Mouse (Mus musculus) gastrocnemius, postnatal 25 days (tissue): ENCODE results near the gene Gm5901. TPM values are rescaled to one million over a fixed set of nuclear protein-coding genes. Genes with fewer than 3 reads are reported as not detected.

Experiments
- DNase-seq: peaks from one replicate; pipeline ENCODE4 v3.0.0; 2022
- total RNA-seq, 2 experiments: library from RNA; stranded (reverse); gene quantifications; 1 replicate in 1 of 2; 2 replicates in 1 of 2; pipeline ENCODE4 v1.2.3; 2021

Gm5901 gene
- total RNA-seq, 2 experiments from 2014 or later: not detected

DNA sequence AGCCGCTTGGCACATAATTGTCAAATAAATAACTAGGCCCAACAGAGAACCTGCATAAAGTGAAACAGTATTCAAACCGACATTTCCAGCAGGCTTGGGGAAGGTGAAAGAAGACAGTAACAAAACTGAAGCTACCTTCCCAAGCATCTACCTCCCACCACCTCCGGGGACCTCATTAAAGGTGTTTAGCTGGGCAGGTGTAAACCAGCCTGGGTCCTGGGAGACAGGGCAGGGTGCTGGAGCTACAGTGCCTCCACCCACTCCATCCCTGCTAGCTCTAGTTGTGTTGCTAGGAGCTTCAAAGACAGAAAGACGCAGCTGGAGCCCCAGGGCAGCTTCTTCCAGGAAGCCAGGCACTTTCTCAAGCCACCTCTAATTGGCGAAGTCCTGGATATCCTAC, 29.4 kb downstream of the Gm5901 start, which contains the start of gene Cnga4:
Cnga4 (plus strand) TSS at position 301 of the 400 bp plus-strand sequence.
- DNase-seq: no peak

DNA sequence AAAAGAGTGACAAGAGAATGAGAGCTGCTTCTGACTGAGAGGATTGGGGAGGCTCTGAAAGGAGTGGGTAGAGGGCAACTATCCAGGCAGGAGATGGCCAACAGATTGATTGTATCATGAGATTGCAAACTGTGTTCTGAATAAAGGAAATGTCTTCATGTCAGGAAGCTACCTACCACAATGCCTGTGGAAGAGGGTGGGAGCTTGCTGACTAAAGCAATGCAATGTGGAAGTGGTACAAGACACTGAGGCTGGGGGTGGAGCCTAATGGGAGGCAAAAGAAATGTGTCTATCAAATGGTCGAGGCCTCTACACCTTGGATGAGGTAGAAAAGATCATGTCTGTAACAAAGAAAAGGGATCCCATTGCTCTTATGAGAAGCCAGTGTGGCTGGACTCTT, 31.5 kb downstream of the Gm5901 start:
- no peak for DNase-seq

DNA sequence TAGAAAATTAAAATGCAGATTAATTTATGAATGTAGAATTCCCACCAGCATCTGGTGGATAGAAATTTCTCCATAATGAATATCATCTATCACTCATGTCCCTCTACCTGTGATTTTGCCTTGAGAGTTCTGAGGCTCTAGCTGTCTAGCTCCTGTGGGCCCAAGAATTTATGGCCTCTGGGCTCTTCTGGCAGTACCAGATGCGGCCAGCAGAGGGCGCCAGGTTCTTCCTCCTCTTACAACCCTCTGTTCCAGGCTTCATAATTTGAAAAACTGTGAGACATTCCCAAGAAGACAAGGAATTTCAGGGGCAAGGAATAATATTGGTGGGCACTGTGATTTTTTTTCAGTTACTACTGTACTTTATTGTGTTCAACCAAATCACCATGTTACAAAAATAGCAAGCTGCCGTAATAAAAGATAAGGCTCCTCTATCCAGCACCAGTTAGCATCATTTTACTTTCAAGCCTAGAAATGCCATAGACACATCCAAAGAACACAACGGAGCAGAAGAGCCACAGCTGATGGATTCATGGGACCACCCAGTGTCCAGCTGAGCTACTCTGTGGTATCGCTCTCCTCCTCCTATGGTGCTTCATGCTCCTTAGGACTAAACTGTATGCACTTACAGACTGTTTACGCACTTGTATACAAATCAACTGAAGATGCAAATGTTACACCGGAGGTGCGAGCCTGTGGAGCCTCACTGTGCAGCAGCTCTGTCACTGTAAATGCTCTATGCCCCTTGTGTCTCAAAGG, 37.2 kb downstream of the Gm5901 start:
- DNase-seq: peak; percentile 23

DNA sequence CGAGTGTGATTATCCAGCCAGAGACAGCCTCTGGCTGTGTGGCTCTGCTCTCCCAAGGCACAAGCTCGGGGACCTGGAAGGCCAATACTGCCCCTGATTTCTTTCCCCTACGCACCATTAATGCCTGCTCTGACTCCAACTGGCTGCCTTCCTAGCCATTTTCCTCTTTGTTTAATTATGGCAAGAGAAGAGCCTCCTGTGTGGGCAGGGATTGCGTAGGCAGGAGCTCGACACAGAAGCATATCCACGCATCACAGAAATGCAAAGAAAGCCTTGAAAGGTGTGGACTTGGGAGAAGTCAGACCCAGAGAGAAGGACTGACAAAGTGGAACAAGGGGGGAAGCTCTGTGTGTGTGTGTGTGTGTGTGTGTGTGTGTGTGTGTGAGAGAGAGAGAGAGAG, 39.5 kb downstream of the Gm5901 start:
- no peak for DNase-seq

DNA sequence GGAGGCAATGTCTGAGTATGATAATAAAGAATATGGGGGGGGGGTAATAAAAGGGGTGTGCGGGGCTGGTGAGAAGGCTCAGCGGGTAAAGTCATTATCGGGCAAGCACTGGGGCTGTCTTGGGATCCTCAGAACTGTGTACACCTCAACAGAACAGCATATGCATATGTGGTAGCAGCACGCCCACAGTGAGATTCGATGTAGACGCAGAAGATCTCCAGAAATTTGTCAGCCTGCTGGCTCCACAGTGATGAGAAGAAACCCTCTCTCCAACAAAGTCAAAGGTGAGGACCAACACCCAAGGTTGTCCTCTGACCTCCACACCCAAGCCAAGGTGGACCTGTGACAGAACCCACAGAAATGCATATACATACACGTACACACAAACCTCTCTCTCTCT, 41.7 kb downstream of the Gm5901 start:
- no peak for DNase-seq

DNA sequence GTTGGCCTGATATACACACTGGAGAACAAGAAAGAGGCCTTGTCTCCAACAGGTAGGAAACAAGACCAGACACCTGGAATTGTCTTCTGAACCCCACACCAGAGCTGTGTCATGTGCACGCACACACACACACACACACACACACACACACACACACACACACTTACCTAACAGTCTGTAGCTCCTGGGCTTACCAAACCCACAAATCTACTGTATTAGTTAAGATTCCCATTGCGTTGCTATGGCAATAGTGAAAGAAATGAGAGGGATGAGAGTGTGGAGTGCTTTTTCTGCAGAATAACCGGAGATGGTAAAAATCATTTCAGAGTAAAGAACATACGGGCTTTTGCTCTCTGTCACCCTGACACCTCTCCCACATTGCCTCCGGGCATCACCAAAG, 43.3 kb downstream of the Gm5901 start:
- no peak for DNase-seq

DNA sequence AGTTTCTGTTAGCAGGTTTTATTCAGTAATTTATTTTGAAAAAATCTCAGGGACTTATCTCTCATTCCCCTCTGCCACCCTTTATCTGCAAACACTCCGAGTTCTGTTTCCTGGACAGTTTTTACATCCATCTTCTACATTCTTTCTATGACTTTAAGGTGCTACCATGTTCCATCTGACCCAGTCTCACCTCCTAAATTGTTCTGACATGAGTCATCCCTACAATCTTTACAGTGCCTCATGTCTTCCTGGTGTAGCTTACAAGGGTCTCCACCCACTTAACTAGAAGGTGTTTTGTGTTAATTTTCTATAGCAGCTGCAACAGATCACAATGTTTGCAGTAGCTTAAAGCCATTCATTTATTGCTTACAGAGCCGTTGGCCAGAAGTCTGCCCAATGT, 46.1 kb downstream of the Gm5901 start:
- DNase-seq: no peak

DNA sequence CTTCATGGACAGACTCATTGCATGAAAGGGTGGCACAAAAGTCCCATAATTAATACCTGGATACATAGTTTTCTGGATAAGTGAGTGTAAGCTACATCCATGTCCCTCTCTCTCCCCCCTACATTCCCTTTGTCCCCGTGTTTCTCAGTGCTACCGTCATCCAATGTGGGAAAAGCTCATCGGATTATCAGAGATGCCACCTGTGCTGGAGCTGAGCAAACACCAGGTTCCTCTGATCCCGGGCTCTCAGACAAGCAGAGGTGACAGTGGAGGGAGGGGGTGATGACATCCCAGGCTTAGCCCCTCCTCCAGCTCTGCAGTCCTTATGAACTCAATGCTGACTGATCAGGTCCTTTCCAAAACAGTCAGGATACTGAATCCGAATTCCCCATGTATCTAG, 49.5 kb downstream of the Gm5901 start:
- DNase-seq: no peak

DNA sequence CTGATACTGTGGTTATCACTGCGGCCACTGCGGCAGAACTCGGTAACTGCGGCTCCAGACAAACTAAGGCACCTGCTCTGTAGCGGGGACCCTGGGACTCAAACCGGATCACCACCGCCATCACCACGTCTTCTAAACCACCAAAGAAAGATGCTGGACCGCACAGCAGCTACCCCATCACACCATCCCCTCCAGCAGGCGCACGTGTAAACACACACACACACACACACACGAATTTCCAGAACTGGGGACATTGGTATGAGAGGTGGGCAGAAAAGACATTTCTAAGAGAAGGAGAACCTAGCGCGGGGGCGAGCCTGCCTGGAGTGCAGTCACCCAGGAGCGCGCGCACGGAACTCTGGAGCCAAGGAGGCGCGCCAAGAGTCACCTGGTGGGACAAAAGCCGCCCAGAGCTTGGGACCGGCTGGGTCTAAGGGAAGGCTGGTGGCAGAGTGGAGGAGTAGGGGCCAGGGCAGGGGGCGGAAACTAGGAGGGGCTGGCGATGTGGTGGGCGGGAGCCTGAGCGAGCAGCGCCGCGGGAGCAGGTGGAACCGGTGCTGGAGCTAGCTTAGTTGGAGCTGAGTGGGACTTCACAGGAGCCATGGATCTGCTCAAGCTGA, 50.7 kb downstream of the Gm5901 start, which contains the start of gene Cckbr:
Cckbr (plus strand) TSS at position 308 of the 620 bp plus-strand sequence.
- DNase-seq: no peak

DNA sequence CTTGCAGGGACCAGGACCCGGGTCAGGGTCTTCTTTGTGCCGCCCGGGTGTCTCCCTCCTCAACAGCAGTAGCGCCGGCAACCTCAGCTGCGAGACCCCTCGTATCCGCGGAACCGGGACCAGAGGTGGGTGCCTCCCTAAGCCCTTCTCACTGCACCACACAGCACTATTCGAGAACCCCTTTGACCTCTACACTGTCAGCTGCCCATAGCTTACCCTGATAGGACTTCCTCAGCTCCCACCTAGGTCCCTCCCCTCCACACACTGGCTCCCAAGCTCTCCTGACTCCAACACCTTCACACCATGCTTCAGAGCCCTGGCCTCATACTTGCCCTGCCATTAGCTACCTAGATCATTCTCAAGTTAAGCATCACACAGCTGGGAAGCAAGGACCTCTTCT, 51.2 kb downstream of the Gm5901 start:
- DNase-seq: no peak

Other genes with a start within 250 kb of the Gm5901 start
- gene Olfr683, start 228.0 kb upstream of the Gm5901 start, total RNA-seq: not detected
- not detected for gene Olfr684, start 211.4 kb upstream of the Gm5901 start, total RNA-seq
- gene Olfr685, start 189.0 kb upstream of the Gm5901 start, total RNA-seq: not detected
- not detected for gene Olfr686, start 167.6 kb upstream of the Gm5901 start, total RNA-seq
- not detected for gene Olfr688, start 86.9 kb upstream of the Gm5901 start, total RNA-seq
- gene Olfr689, start 63.9 kb upstream of the Gm5901 start, total RNA-seq: not detected
- gene Olfr690, start 40.9 kb upstream of the Gm5901 start, total RNA-seq: not detected
- gene Olfr691, start 32.8 kb upstream of the Gm5901 start, total RNA-seq: not detected
- not detected for gene Olfr692, start 6.8 kb upstream of the Gm5901 start, total RNA-seq
- 10 to 100 TPM; 12.5 to 12.9 TPM for gene Fam160a2, start 25.0 kb downstream of the Gm5901 start, total RNA-seq
- not detected for gene Cnga4, start 29.5 kb downstream of the Gm5901 start, total RNA-seq
- not detected for gene Cckbr, start 50.7 kb downstream of the Gm5901 start, total RNA-seq
- 10 to 100 TPM; 14.3 to 19.6 TPM for gene Cavin3, start 107.3 kb downstream of the Gm5901 start, total RNA-seq
- gene Smpd1, start 179.3 kb downstream of the Gm5901 start, total RNA-seq: 10 to 100 TPM; 48.6 to 51.5 TPM
- gene Apbb1, start 206.6 kb downstream of the Gm5901 start, total RNA-seq: 1 to 10 TPM; 6.5 to 9.1 TPM
- gene Hpx, start 225.1 kb downstream of the Gm5901 start, total RNA-seq: not detected